Mouse (Mus musculus): Measurements from ENCODE around the gene Gatb. TPM values are rescaled to one million over a fixed set of nuclear protein-coding genes. Genes with fewer than 3 reads are reported as not detected.

The Gatb gene
- polyA plus RNA-seq, 1 experiment, result 6.7 TPM

- TF ChIP-seq CTCF (IDR thresholded peaks at IDR 0.05; ENCODE audit: control insufficient read depth, insufficient read depth, low read length) (no peak), POLR2A (IDR thresholded peaks at IDR 0.05; ENCODE audit: borderline replicate concordance, control insufficient read depth, low read depth, low read length) (no peak)
- Histone ChIP-seq H3K27ac (ENCODE audit: control insufficient read depth, insufficient read depth, low read depth, low read length, poor library complexity) (no peak overlapping the region), H3K4me1 (ENCODE audit: control insufficient read depth, insufficient read depth, low read length) (no peaks in the 10 kb centered on the region), H3K4me3 (replicated peaks; ENCODE audit: control insufficient read depth, low read depth, low read length) (no peak overlapping the region)
- WGBS, result 89% methylated on average over 6 of the region's 6 CpGs
Observed at GRCm38 (mm10) chr3:85667683-85668082, 93.8 kb downstream of the Gatb start.

- 79% methylated on average over 6 of the region's 6 CpGs for WGBS
- Histone ChIP-seq H3K4me3 (replicated peaks; ENCODE audit: control insufficient read depth, low read depth, low read length) (no peak overlapping the region), H3K27ac (ENCODE audit: control insufficient read depth, insufficient read depth, low read depth, low read length, poor library complexity) (no peak overlapping the region), H3K4me1 (ENCODE audit: control insufficient read depth, insufficient read depth, low read length) (no peaks in the 10 kb centered on the region)
- TF ChIP-seq CTCF (IDR thresholded peaks at IDR 0.05; ENCODE audit: control insufficient read depth, insufficient read depth, low read length) (no peak), POLR2A (IDR thresholded peaks at IDR 0.05; ENCODE audit: borderline replicate concordance, control insufficient read depth, low read depth, low read length) (no peak)
Observed at GRCm38 (mm10) chr3:85669844-85670243, 95.9 kb downstream of the Gatb start.

DNA sequence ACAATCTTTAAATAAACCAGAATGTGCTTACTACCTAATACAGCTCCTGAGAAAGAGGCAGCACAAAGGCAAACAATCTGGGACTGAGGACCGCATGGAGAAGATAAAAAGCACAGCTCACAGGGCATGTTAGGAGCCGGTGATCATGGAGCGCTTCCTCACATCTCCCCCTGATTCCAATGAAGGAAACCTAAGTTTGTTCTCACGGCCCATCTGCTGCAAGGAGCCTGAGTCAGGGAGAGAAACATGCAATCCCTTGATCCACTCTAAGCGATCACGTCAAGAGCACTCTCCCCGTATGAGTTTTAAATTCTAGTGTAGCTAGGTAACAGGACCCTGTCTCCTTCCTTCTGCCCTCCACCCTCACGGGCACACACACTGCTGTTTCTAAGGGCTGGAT lies 103.2 kb downstream of the Gatb start:
- WGBS, result 77% methylated on average over 8 of the region's 8 CpGs
- no peak for TF ChIP-seq POLR2A (IDR thresholded peaks at IDR 0.05; ENCODE audit: borderline replicate concordance, control insufficient read depth, low read depth, low read length)
- H3K27ac ChIP-seq (ENCODE audit: control insufficient read depth, insufficient read depth, low read depth, low read length, poor library complexity), result no peak overlapping the region
- H3K4me3 ChIP-seq (replicated peaks; ENCODE audit: control insufficient read depth, low read depth, low read length), result no peak overlapping the region
- H3K4me1 ChIP-seq (ENCODE audit: control insufficient read depth, insufficient read depth, low read length), result no peaks in the 10 kb centered on the region

DNA sequence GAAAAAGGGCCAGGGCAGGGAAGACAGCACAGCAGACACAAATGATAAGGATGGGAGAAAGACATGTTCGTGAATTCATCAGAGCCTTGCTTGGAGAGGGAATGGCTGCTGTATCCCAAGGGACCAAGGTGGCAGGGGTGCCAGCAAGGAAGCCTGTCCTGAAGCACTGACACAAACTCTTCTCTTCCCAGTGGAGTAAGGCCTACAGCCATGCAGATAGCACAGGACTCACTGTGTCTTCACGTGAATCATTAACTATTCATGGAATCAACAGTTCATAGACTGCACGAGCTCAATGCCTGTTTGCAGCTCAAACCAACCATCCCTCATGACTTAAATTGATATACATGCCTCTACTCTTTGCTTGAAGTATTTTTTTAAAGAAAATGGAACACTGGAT lies 104.0 kb downstream of the Gatb start:
- 83% methylated on average over 3 of the region's 3 CpGs for WGBS
- Histone ChIP-seq H3K4me1 (ENCODE audit: control insufficient read depth, insufficient read depth, low read length) (no peaks in the 10 kb centered on the region), H3K27ac (ENCODE audit: control insufficient read depth, insufficient read depth, low read depth, low read length, poor library complexity) (no peak overlapping the region), H3K4me3 (replicated peaks; ENCODE audit: control insufficient read depth, low read depth, low read length) (no peak overlapping the region)
- TF ChIP-seq CTCF (IDR thresholded peaks at IDR 0.05; ENCODE audit: control insufficient read depth, insufficient read depth, low read length) (no peak), POLR2A (IDR thresholded peaks at IDR 0.05; ENCODE audit: borderline replicate concordance, control insufficient read depth, low read depth, low read length) (no peak)

- Histone ChIP-seq H3K4me1 (ENCODE audit: control insufficient read depth, insufficient read depth, low read length) (no peaks in the 10 kb centered on the region), H3K4me3 (replicated peaks; ENCODE audit: control insufficient read depth, low read depth, low read length) (no peak overlapping the region), H3K27ac (ENCODE audit: control insufficient read depth, insufficient read depth, low read depth, low read length, poor library complexity) (no peak overlapping the region)
- WGBS, result 85% methylated on average over 8 of the region's 8 CpGs
- TF ChIP-seq POLR2A (IDR thresholded peaks at IDR 0.05; ENCODE audit: borderline replicate concordance, control insufficient read depth, low read depth, low read length), result no peak
- no peak for TF ChIP-seq CTCF (IDR thresholded peaks at IDR 0.05; ENCODE audit: control insufficient read depth, insufficient read depth, low read length)
Observed at GRCm38 (mm10) chr3:85679312-85679933, 105.5 kb downstream of the Gatb start.

GRCm38 (mm10) chr3:85679960-85680359 lies 106.0 kb downstream of the Gatb start:
- Histone ChIP-seq H3K4me1 (ENCODE audit: control insufficient read depth, insufficient read depth, low read length) (no peaks in the 10 kb centered on the region), H3K4me3 (replicated peaks; ENCODE audit: control insufficient read depth, low read depth, low read length) (no peak overlapping the region), H3K27ac (ENCODE audit: control insufficient read depth, insufficient read depth, low read depth, low read length, poor library complexity) (no peak overlapping the region)
- WGBS, result 76% methylated on average over 5 of the region's 5 CpGs
- TF ChIP-seq POLR2A (IDR thresholded peaks at IDR 0.05; ENCODE audit: borderline replicate concordance, control insufficient read depth, low read depth, low read length) (no peak), CTCF (IDR thresholded peaks at IDR 0.05; ENCODE audit: control insufficient read depth, insufficient read depth, low read length) (no peak)

DNA sequence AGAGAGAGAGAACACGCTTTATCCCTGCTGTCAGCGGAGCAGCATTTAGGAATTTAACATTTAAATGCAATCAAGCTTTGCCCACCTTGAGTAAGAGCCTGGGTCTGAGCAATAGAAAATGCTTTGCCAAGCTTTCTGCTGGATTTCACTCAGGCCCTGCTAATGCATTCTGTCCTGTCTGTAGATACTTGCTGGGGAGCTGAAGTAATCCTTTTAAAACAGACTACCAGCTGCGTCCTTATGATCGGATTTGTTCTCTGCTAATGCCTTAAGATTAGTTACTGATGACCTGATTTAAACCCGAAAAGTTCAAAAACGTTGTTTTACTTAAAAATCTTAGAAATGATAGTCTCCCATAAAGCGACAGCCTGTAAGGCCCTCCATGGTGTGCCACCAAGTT lies 107.2 kb downstream of the Gatb start:
- 82% methylated on average over 7 of the region's 7 CpGs for WGBS

GRCm38 (mm10) chr3:85683618-85684017 lies 109.7 kb downstream of the Gatb start:
- WGBS, result 87% methylated on average over 5 of the region's 5 CpGs
- Histone ChIP-seq H3K4me3 (replicated peaks; ENCODE audit: control insufficient read depth, low read depth, low read length) (no peak overlapping the region), H3K4me1 (ENCODE audit: control insufficient read depth, insufficient read depth, low read length) (no peaks in the 10 kb centered on the region), H3K27ac (ENCODE audit: control insufficient read depth, insufficient read depth, low read depth, low read length, poor library complexity) (no peak overlapping the region)
- TF ChIP-seq POLR2A (IDR thresholded peaks at IDR 0.05; ENCODE audit: borderline replicate concordance, control insufficient read depth, low read depth, low read length) (no peak), CTCF (IDR thresholded peaks at IDR 0.05; ENCODE audit: control insufficient read depth, insufficient read depth, low read length) (no peak)

More for the DNA sequence above, 107.2 kb downstream of the Gatb start:
- no peak overlapping the region for H3K27ac ChIP-seq (ENCODE audit: control insufficient read depth, insufficient read depth, low read depth, low read length, poor library complexity)
- TF ChIP-seq POLR2A (IDR thresholded peaks at IDR 0.05; ENCODE audit: borderline replicate concordance, control insufficient read depth, low read depth, low read length) (no peak), CTCF (IDR thresholded peaks at IDR 0.05; ENCODE audit: control insufficient read depth, insufficient read depth, low read length) (no peak)
- H3K4me1 ChIP-seq (ENCODE audit: control insufficient read depth, insufficient read depth, low read length), result no peaks in the 10 kb centered on the region
- H3K4me3 ChIP-seq (replicated peaks; ENCODE audit: control insufficient read depth, low read depth, low read length), result no peak overlapping the region

DNA sequence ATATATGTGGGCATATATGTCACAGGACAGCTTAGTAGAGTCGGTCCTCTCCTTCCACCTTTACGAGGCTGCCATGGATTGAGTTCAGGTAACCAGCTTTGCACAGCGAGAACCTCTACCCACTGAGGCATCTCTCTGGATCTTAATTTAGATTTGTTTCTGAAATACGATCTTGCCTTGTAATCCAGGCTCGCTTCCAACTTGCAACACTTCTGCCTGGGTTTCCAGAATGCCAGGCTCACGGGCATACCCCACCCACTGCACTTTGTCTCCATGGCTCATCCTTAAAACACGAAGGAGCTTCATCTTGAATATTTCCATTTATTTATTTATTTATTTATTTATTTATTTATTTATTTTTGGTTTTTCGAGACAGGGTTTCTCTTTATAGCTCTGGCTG lies 111.4 kb downstream of the Gatb start:
- WGBS, result 79% methylated on average over 8 of the region's 8 CpGs
- TF ChIP-seq POLR2A (IDR thresholded peaks at IDR 0.05; ENCODE audit: borderline replicate concordance, control insufficient read depth, low read depth, low read length) (no peak), CTCF (IDR thresholded peaks at IDR 0.05; ENCODE audit: control insufficient read depth, insufficient read depth, low read length) (no peak)
- H3K27ac ChIP-seq (ENCODE audit: control insufficient read depth, insufficient read depth, low read depth, low read length, poor library complexity), result no peak overlapping the region
- no peaks in the 10 kb centered on the region for H3K4me1 ChIP-seq (ENCODE audit: control insufficient read depth, insufficient read depth, low read length)
- no peak overlapping the region for H3K4me3 ChIP-seq (replicated peaks; ENCODE audit: control insufficient read depth, low read depth, low read length)

Measured in bone marrow, adult 2 months (tissue).